Mouse (Mus musculus) T-helper 2 cell (primary cell): ENCODE data around the gene Gm16253.

Experiments
- in situ Hi-C: fragments of 300-600 bp; cut with MboI, MseI; formaldehyde crosslinking; loops from one replicate; pipeline ENCODE4 v1.15.1; 2025; ENCODE audit warnings: high pct_unique_total_duplicates

The Gm16253 gene

GRCm38 (mm10) chr3:96576690-96577541 is at the start of gene Gm16253:
Gene Gm16253, plus strand, starts transcription at chr3:96576984.
- in situ Hi-C loops: no loop called here

- in situ Hi-C loops: no loop called here
Observed at GRCm38 (mm10) chr3:96528506-96528905, 48.3 kb upstream of the Gm16253 start.

- in situ Hi-C loops: loop anchor here (5.0 kb wide), 1 partner anchor 125 kb away; no protein-coding TSS in a partner anchor
Observed at GRCm38 (mm10) chr3:96532050-96532449, 44.7 kb upstream of the Gm16253 start.

DNA sequence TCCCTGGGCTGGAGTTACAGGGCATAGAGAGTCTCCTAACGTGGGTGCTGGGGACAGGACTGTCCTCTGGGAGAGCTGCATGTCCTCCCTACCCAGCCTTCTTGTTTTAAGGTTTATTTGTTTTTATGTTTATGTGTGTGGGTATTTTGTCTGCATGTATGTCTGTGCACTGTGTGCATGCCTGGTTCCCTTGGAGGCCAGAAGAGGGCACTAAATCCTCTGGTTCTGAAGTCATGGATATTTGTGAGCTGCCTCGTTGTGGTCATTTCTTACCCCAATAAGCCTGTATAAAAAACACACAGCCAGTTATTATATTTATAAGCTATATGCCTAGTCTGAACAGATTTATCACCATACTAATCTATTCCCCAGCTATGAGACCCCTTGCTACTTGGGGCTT is 42.5 kb upstream of the Gm16253 start:
- in situ Hi-C loops: loop anchor here (5.0 kb wide), 1 partner anchor 123 kb away; no protein-coding TSS in a partner anchor

DNA sequence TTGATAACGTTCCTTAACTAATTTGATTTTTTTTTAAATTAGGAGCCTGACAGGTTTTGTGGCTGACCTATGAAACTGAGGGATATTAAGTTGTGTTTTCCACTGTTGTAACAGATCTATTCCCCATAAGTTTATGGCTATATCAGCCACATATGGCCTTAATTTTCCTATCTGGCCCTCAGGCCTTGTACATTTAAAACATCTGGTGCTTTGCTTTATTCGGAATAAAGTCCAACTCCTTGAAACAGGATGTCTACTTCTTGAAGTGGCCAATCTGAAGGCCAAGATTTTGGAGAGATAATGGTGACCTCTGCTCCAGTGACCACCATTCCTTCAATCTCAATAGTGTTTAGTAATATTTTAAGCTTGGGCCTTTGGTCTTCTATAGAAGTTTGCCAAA is 37.5 kb upstream of the Gm16253 start:
- in situ Hi-C loops: no loop called here

- in situ Hi-C loops: loop anchor here (5.0 kb wide), 1 partner anchor 42 kb away; no protein-coding TSS in a partner anchor
Observed at GRCm38 (mm10) chr3:96540740-96541139, 36.0 kb upstream of the Gm16253 start.

DNA sequence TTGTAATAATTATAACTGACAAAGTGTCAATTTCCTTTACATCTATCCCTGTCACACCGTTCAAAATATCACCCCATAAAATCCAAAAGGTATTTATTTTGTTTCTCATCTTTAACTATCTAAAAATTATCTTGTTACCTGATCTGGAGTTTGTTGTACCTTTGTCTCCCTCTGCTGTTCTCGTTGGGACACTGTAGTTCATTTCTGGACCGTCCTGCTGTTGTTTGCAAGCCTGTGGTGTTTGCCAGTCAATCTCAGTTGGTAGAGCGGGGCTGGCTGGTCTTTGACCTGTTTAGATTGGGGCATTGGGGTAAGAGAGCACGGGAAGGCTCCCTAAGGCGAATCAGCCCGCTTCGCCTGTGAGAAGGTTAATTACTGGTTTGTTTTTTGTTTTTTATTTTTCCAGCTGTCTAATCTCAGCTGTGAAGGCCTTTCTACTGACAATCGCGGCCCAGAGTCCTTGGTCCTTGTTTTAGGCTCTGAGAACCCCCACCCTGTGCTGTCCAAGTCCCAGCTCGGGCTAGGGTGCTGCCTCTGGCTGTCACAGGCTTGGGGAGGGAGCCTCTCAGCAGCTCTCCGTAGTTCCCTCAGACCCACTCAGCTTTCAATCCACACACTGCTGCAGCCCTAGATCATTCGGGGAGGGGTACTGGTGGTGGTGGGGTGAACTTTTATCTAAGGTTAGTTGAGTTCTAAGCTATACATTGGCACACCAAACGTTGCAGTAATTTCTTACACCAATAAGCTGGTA is 35.3 kb upstream of the Gm16253 start:
- in situ Hi-C loops: loop anchor here (5.0 kb wide), 1 partner anchor 41 kb away; no protein-coding TSS in a partner anchor

DNA sequence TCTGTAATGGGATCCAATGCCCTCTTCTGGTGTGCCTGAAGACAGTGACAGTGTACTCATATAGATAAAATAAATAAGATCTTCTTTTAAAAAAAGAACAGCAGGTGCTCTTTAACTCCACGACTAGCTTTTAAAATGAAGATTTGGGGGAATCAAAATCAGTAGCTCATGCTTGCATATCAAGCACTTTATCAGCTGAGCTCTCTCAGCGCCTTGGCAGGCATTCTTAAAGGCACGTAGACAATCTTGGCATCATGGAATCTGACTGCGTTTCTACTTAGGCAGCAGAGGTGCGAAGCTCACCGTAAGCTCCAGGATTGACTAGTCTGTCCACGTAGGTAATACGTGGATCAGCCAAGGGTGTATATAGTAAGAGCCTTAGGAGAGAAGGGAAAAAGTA is 34.2 kb upstream of the Gm16253 start:
- in situ Hi-C loops: loop anchor here (5.0 kb wide), 1 partner anchor 40 kb away; no protein-coding TSS in a partner anchor

DNA sequence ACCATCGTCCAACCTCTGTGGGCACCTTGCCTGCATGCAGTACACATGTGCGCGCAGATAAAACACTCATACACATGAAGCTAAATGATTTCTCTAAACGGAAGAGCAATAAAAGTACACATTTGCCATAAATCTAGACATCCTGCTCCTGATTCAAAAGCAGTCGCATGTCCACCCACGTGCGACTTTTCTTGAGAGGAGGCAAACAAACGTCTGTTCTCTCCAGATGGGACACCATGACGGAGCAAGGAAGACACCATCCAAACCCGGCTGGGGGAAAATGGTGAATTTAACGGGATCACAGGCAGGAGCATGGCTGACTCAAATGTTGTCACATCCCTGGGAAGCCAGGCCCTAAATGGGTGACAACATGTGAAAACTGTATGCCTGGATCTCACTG is 33.4 kb upstream of the Gm16253 start:
- in situ Hi-C loops: loop anchor here (5.0 kb wide), 1 partner anchor 39 kb away; no protein-coding TSS in a partner anchor

DNA sequence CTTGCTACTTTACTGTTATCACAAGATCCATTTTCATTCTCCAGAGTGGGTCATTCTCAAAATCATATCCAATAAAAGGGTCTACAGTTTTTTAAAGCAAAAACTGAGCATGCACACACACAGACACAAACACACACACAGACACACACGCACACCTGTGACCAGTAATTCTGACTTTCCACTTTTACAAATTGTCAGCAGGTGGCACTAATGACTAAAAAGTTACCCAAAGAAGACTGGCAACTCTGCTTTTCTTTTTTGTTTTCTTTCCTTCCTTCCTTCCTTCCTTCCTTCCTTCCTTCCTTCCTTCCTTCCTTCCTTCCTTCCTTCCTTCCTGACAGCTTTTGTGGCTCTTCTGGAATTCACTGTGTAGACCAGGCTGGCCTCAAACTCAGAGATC is 31.2 kb upstream of the Gm16253 start:
- in situ Hi-C loops: no loop called here

GRCm38 (mm10) chr3:96546880-96547279 is 29.9 kb upstream of the Gm16253 start:
- in situ Hi-C loops: no loop called here

DNA sequence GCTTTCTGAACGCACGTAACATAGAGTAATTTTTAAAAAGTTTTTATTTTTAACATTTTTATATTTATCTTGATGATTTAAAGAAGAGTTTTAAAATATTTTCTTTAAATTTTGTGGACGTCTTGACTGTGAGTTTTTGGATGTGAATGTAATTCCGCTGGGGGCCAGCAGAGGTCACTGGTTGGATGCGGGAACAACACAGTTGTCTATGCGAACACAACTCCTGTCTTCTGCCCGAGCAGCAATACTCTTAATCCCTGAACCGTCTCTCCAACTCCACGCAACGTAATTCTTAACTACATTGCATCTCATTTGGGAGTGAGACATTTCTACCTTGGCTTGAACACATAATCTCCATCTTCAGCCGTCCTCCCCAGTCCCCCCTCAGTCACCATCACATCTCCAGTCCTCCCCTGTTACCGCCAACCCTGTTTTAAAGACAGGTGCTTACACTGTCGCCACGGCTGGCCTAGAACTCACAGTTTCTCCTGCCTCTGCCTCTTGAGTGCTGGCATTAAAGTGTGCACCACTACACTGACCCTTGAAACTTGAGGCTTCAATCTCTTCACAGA is 29.3 kb upstream of the Gm16253 start:
- in situ Hi-C loops: no loop called here

GRCm38 (mm10) chr3:96548824-96549223 is 28.0 kb upstream of the Gm16253 start:
- in situ Hi-C loops: no loop called here

DNA sequence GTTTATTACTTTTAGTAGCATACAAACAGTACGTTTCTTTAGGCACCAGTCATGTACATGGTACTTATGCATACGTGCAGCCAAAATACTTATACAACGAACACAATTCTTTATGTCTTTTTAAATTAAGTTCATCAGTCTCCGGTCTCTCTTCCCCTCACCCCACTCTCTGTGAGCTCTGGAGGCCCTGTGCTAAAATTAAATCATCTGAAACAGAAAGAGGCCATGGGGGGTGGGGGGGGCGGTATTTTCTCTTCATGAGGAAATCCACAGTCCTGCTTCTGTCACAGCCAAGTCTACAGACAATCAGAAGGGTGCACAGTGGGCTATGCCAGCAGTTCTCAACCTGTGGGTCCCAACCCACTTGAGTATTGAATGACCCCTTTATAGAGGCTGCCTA is 27.4 kb upstream of the Gm16253 start:
- in situ Hi-C loops: no loop called here

GRCm38 (mm10) chr3:96551203-96551602 is 25.6 kb upstream of the Gm16253 start:
- in situ Hi-C loops: no loop called here

- in situ Hi-C loops: no loop called here
Observed at GRCm38 (mm10) chr3:96551890-96552289, 24.9 kb upstream of the Gm16253 start.

DNA sequence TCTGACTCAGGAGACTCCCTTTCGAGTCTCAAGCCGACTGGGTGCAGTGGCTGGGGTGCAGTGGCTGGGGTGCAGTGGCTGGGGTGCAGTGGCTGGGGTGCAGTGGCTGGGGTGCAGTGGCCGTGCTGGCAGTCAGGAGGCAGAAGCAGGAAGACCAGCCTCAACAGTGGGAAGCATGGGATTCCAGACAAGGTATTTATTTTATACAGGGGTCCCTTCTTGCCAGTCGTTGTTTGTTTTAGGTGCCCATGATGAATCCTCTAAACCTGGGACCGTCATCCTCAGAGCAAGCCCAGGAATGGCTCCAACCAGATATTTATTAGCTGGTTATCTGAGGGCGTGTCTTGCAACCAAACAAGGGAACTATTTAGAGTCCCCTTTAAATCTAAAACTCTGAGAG is 23.2 kb upstream of the Gm16253 start:
- in situ Hi-C loops: no loop called here

- in situ Hi-C loops: no loop called here
Observed at GRCm38 (mm10) chr3:96554251-96554650, 22.5 kb upstream of the Gm16253 start.

- in situ Hi-C loops: no loop called here
Observed at GRCm38 (mm10) chr3:96555041-96555596, 21.7 kb upstream of the Gm16253 start.

GRCm38 (mm10) chr3:96555999-96556614 is 20.7 kb upstream of the Gm16253 start:
- in situ Hi-C loops: no loop called here
